In genomic region chr5:96536527-96536926, GRCm38 (mm10) we compare ENCODE assay signal across 19 mouse cellular contexts.
"Had no signal": no experiment of that assay in that cellular context is flagged by ENCODE, and none has a peak within 500 bp of the region (broad histone marks: within the 10 kb centered on the region; RNA-seq: fewer than 3 reads in every experiment).

No protein-coding gene starts in this region.

- ATAC-seq: midbrain, embryonic 16.5 days had no signal

- DNase-seq: lung, adult 18-20 months; lung, embryonic 14.5 days; lung, postnatal 10 days; midbrain, embryonic 14.5 days; retina, postnatal 1 day; right cerebral cortex, adult 18-20 months; right cerebral cortex, postnatal 25 days; right cerebral cortex, postnatal 4 days; spleen, adult 18-20 months; thymus, adult 18-20 months; thymus, postnatal 14 days; thymus, postnatal 36 days had no signal

- H3K4me1 ChIP-seq: midbrain, embryonic 10.5 days; midbrain, embryonic 12.5 days; neural tube, embryonic 13.5 days; neural tube, embryonic 15.5 days had no signal

- H3K27me3 ChIP-seq: midbrain, embryonic 12.5 days; neural tube, embryonic 13.5 days; neural tube, embryonic 15.5 days had no signal

- H3K4me2 ChIP-seq: lung, embryonic 14.5 days; midbrain, embryonic 12.5 days; neural tube, embryonic 13.5 days; neural tube, embryonic 15.5 days had no signal

- H3K9me3 ChIP-seq: midbrain, embryonic 10.5 days; midbrain, embryonic 12.5 days; neural tube, embryonic 13.5 days; neural tube, embryonic 15.5 days had no signal

- H3K36me3 ChIP-seq: midbrain, embryonic 10.5 days; midbrain, embryonic 12.5 days; neural tube, embryonic 13.5 days; neural tube, embryonic 15.5 days had no signal

- H3K27ac ChIP-seq: macrophage; midbrain, embryonic 10.5 days; midbrain, embryonic 12.5 days; neural tube, embryonic 13.5 days; neural tube, embryonic 15.5 days had no signal

- H3K4me3 ChIP-seq: midbrain, embryonic 10.5 days; midbrain, embryonic 12.5 days; myocyte; neural tube, embryonic 13.5 days; neural tube, embryonic 15.5 days had no signal

- H3K9ac ChIP-seq: lung, embryonic 14.5 days; midbrain, embryonic 12.5 days; neural tube, embryonic 13.5 days; neural tube, embryonic 15.5 days had no signal
